Mouse (Mus musculus) embryonic facial prominence, embryonic 14.5 days (tissue): ENCODE data around the gene Cadps2. TPM values are rescaled to one million over a fixed set of nuclear protein-coding genes. Genes with fewer than 3 reads are reported as not detected.
A peak's percentile ranks its signal among the peaks of the same experiment; 100 is the strongest.

Experiments used
- ATAC-seq: fragments of 200-750 bp; cut with Nextera tagmentation; 2 replicates; pipeline ENCODE4 v1.8.0; 2017; ENCODE audit warnings: low read depth, moderate number of reproducible peaks, moderate TSS enrichment
- DNase-seq: peaks from one replicate; pipeline ENCODE4 v3.0.0-alpha.2; 2015; ENCODE audit warnings: low spot score
- H3K27ac ChIP-seq: fragments of 300-500 bp; sonication (generic); replicated peaks from 2 replicates; pipeline ENCODE4 v1.5.1; 2014; ENCODE audit warnings: low read depth, mild to moderate bottlenecking, low read length, moderate library complexity
- H3K27me3 ChIP-seq: fragments of 300-500 bp; sonication (generic); replicated peaks from 2 replicates; pipeline ENCODE4 v1.6.1; 2014; ENCODE audit warnings: low read length; ENCODE audit not compliant: control insufficient read depth, insufficient read depth
- H3K36me3 ChIP-seq: fragments of 300-500 bp; sonication (generic); 2 replicates; pipeline ENCODE4 v1.6.1; 2014; ENCODE audit warnings: low read length, mixed read lengths; ENCODE audit not compliant: control insufficient read depth, insufficient read depth
- H3K4me1 ChIP-seq: fragments of 300-500 bp; sonication (generic); 2 replicates; pipeline ENCODE4 v1.6.1; 2014; ENCODE audit warnings: antibody characterized with exemption, low read length; ENCODE audit not compliant: control insufficient read depth, insufficient read depth
- H3K4me2 ChIP-seq: fragments of 300-500 bp; sonication (generic); 2 replicates; pipeline ENCODE4 v1.6.1; 2014; ENCODE audit warnings: low read depth, mild to moderate bottlenecking, low read length, moderate library complexity, mixed read lengths
- H3K4me3 ChIP-seq: fragments of 300-500 bp; sonication (generic); 2 replicates; pipeline ENCODE4 v1.5.1; 2014; ENCODE audit warnings: low read depth, mild to moderate bottlenecking, low read length
- H3K9ac ChIP-seq: fragments of 300-500 bp; sonication (generic); 2 replicates; pipeline ENCODE4 v1.6.1; 2014; ENCODE audit warnings: low read depth, mild to moderate bottlenecking, low read length, moderate library complexity, mixed read lengths
- H3K9me3 ChIP-seq: fragments of 300-500 bp; sonication (generic); 2 replicates; pipeline ENCODE4 v1.6.1; 2016; ENCODE audit warnings: low read length; ENCODE audit not compliant: control insufficient read depth
- WGBS: fragments of 180-500 bp; shearing (Covaris S2); extraction: QIAGEN DNeasy Blood & Tissue Kit; methylation state at CpG from one replicate; pipeline ENCODE4 v1.1.7; 2014; 5-methylcytosine and 5-hydroxymethylcytosine counted together
- polyA plus RNA-seq: library from polyadenylated mRNA; unstranded; fragments of >200 nt; fragmentation: Nextera tagmentation; extraction: Ambion mirVana; gene quantifications from 2 replicates; pipeline ENCODE4 v1.2.1, GENCODE M21; 2014

The Cadps2 gene
- polyA plus RNA-seq, 1 experiment from 2014 or later = 7.2 TPM

DNA sequence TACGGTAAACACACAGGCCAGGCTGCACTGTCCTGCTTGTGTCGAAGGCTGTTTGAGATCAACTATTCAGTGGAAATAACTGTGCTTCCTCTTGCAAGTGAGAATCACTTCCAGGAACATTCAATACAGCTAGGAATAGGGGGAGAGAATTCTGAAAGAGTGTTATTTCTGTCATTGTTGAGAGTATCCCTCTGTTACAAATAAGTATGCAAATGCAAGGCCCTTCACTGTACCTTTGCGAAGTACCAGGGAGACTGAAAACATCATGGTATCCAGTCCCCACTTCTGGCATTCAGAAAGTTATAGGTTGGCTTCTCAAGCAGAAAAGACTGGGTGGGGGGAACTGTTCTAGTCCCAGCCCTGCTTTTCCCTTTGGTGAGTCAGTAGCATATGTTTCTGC lies 581.2 kb downstream of the Cadps2 start:
- Histone ChIP-seq H3K4me2 (no peak overlapping the region), H3K36me3 (no peaks in the 10 kb centered on the region), H3K4me3 (no peak overlapping the region), H3K4me1 (peaks cover 3% of the 10 kb centered on the region; the same call in 1 of the 2 replicates), H3K27me3 (peaks cover 96% of the 10 kb centered on the region), H3K27ac (no peak overlapping the region), H3K9me3 (no peaks in the 10 kb centered on the region), H3K9ac (no peak overlapping the region)
- DNase-seq (no peak), ATAC-seq (no peak)
- WGBS = 14% methylated on average over 3 of the region's 3 CpGs

DNA sequence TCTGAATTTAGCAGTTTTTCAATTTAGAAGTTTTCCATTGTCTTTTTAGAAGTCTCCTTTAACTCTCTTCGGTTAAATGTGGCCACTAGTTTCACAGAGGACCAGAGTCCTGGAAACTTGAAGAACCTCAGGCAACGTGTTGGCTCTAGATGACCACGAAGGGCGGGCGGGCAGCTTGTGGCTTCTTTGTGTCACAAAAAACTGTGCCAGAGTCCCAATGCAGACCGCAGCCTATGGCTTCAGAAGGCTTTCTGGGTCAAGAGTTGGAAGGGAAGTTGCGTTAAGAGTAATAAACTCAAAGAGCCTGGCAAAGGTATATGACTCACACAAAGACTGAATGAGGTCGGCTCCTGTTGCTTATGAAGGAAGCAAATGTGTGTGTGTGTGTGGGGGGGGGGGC lies 584.1 kb downstream of the Cadps2 start:
- ATAC-seq = no peak

DNA sequence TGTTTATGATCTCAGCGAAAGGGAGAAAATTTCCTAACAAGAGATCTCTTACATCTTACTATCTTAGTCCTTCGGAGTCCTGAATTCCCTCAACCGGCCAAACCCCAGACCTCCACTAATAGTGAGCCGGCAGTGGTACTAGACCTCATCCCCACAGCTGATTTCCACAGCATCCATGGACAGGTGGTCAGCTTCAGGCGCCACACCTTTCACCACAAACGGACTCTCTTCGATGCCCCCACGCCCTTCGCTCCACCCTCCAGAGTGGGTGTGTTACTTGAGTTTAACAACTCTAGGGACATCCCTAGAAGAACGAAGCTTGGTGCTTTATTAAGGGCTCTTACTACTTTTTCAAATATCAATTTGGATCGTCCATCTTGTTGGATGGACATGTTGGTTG lies 584.6 kb downstream of the Cadps2 start:
- Histone ChIP-seq H3K36me3 (no peaks in the 10 kb centered on the region), H3K27ac (no peak overlapping the region), H3K4me3 (no peak overlapping the region), H3K9ac (no peak overlapping the region), H3K4me1 (0 out of 2 replicates have a peak, but pooled peaks cover 6% of the 10 kb centered on the region), H3K9me3 (no peaks in the 10 kb centered on the region), H3K27me3 (peaks cover 92% of the 10 kb centered on the region), H3K4me2 (no peak overlapping the region)
- ATAC-seq (no peak), DNase-seq (no peak)
- WGBS = 4% methylated on average over 11 of the region's 11 CpGs

More for the DNA sequence above, 584.1 kb downstream of the Cadps2 start:
- peaks cover 3% of the 10 kb centered on the region; the same call in 1 of the 2 replicates for H3K4me1 ChIP-seq
- peaks cover 92% of the 10 kb centered on the region for H3K27me3 ChIP-seq
- H3K27ac ChIP-seq = no peak overlapping the region
- WGBS = 3% methylated on average over 8 of the region's 8 CpGs
- no peak overlapping the region for H3K4me2 ChIP-seq
- no peaks in the 10 kb centered on the region for H3K9me3 ChIP-seq
- no peak for DNase-seq
- H3K36me3 ChIP-seq = no peaks in the 10 kb centered on the region
- H3K9ac ChIP-seq = no peak overlapping the region
- no peak overlapping the region for H3K4me3 ChIP-seq

DNA sequence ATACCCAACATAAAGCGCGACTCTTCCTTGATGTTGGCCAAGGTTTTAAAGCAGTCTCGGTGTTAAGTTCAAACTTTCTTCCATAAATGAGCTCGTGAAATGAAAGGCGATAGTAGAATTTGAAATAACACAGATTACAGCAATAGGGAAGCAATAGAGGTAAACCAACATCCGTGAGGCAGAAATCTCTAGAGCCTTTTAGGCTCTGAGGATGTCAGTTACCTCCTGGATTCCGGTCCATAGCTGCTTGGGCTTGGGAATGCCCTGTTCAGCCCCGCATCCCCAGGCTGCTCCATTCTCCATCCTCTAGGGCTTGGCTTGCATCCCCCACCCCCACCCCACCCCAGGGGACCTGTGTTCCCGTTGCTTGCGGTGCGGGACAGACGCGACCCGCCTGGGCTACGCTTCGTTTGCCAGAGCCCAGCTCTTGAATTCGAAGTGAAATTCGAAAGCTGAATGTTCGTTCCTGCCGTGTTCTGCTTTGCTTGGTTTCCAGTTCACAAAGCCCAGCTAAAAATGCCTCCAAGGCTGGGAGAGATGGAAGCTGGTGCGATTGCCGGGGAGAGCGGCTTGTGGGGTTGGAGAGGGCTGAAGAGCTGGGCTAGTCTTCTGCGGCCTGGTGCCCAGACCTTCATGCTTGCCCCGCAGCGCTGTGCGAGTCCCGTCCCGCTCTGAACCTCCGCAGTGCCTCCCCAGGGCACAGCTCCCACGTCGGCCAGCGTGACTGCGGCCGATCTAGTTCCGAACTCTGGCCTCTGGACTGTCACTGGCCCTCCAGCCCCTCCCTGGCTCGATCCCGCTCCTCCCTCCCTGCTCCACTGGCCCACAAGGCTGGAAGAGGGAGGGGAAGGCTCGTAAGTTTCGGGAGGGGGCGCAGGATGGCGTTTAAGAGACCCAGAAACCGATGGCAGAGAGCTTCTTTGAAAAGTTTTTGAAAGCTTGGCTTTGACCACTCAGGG lies 585.6 kb downstream of the Cadps2 start:
- no peak for DNase-seq
- ATAC-seq = peak; percentile 41
- Histone ChIP-seq H3K9me3 (no peaks in the 10 kb centered on the region), H3K36me3 (no peaks in the 10 kb centered on the region), H3K4me3 (peak overlapping the region; percentile 17), H3K4me2 (peak overlapping the region; percentile 34), H3K9ac (peak overlapping the region; percentile 40; the same call in 1 of the 2 replicates), H3K27ac (no peak overlapping the region; the same call in 1 of the 2 replicates), H3K4me1 (peaks cover 12% of the 10 kb centered on the region; the same call in 1 of the 2 replicates), H3K27me3 (peaks cover 92% of the 10 kb centered on the region)
- WGBS = under 1% methylated on average over 36 of the region's 43 CpGs

DNA sequence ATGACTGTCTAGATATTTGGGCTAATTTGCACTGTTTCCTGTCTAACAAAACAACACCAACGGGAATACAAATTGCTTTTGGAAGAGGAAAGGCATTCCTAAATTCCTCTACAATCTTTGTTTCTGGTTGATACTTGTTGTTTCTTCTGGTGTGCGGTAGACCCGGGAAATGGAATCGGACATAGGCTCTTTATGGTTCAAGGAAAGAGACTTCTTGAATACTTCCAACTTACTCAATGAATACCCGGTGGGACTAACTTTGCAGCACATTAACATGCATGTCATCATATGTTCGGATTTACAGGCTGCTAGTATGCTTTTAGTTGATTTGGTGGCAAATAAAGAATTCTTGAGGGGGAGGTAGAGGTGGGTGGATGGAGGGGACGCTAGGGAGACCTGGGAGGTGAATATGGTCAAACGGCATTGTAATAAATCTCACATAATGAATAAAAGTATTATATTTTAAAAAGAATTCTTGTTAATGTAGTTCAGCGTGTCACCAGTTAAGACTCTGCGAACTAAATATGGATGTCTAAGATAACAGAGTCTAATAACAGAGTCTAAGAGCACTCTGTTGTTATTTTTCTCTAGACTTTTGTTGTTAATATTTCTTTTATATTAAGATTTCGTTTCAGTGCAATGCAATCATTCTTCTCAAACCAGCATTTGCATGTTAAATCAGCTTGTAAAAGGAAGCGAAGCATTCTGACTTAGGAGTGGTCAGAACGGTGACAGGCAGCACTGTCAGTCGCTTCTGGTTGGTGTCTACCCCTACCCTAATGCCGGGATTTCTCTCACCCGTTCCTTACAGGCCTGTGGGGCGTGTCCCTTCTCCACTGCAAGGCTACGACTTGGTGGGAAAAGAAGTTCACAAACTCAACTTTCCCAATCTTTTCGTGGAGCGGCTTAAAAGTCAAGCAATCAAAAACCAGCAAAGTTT lies 586.8 kb downstream of the Cadps2 start:
- ATAC-seq = no peak
- Histone ChIP-seq H3K9ac (no peak overlapping the region), H3K4me1 (peaks cover 15% of the 10 kb centered on the region; the same call in 1 of the 2 replicates), H3K27me3 (peaks cover 92% of the 10 kb centered on the region), H3K9me3 (no peaks in the 10 kb centered on the region), H3K4me3 (no peak overlapping the region), H3K4me2 (no peak overlapping the region), H3K27ac (no peak overlapping the region), H3K36me3 (no peaks in the 10 kb centered on the region)
- WGBS = 3% methylated on average over 20 of the region's 20 CpGs
- peak; percentile 12 for DNase-seq

DNA sequence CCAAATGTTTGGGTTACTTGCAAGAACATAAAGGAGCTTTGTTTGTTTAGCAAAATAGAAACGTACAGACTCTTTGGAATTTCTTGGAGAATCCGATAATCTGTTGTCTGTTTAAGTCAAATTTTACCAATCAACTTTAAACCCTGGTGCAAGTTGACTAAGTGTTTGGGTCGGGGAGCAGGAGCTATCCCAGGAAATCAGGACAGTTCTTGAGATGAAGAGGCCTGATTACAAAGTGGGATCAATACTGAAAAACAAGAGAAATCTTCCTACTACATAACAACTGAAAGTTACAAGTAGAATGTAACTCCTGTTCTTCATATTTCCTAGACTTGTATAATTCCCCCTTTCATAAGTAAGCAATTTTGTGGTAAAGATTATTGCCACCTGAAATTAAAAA lies 587.8 kb downstream of the Cadps2 start:
- no peaks in the 10 kb centered on the region for H3K36me3 ChIP-seq
- DNase-seq (no peak), ATAC-seq (no peak)
- H3K4me2 ChIP-seq = no peak overlapping the region
- H3K27me3 ChIP-seq = peaks cover 93% of the 10 kb centered on the region
- H3K27ac ChIP-seq = no peak overlapping the region
- 4% methylated on average over 3 of the region's 3 CpGs for WGBS
- no peaks in the 10 kb centered on the region for H3K9me3 ChIP-seq
- H3K9ac ChIP-seq = no peak overlapping the region
- peaks cover 16% of the 10 kb centered on the region; the same call in 1 of the 2 replicates for H3K4me1 ChIP-seq
- H3K4me3 ChIP-seq = no peak overlapping the region

DNA sequence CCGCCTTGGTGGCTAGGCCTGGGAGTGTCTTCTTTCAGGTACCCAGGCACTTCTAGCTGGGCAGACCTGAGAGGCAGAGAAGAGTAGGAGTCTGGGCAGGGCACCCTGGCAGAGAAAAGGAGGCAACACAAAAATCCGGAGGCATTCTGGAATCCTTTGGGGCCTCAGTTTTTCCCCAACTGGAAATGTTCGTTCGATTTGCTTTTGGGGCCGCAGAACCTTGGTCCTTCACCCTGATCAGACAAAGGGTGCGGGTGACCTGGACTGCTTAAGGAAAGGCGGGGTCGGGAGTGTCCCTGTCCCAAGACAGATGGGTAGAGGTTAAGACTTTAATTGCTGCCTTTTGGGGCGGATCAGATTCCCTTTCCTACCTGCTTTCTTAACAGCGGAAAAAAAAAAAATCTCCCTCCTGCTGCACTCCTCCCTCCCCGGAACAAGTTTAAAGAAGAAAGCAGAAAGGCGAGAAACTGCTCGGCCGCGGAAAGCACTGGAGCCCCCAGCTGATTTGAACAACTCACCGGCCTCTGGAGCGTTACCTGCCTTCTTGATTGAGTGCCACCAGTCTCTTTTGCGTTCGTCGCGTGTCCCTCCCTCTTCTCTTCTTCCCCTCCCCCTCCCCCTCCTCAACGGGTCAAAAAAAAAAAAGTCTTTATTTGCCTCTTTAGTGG lies 588.8 kb downstream of the Cadps2 start:
- under 1% methylated on average over 22 of the region's 22 CpGs for WGBS
- no peak for ATAC-seq
- Histone ChIP-seq H3K9me3 (no peaks in the 10 kb centered on the region), H3K27me3 (peaks cover 93% of the 10 kb centered on the region), H3K4me2 (no peak overlapping the region), H3K4me3 (peak overlapping the region; percentile 45; the same call in 1 of the 2 replicates), H3K4me1 (peaks cover 16% of the 10 kb centered on the region; the same call in 1 of the 2 replicates), H3K9ac (peak overlapping the region; percentile 54; the same call in 1 of the 2 replicates), H3K27ac (peak overlapping the region; percentile 44; the same call in 1 of the 2 replicates), H3K36me3 (no peaks in the 10 kb centered on the region)
- peak; percentile 21 for DNase-seq
